Mouse (Mus musculus) adrenal gland, adult 10 weeks (tissue): ENCODE results near the gene Wdr60. TPM values are rescaled to one million over a fixed set of nuclear protein-coding genes. Genes with fewer than 3 reads are reported as not detected.

Source experiments
- polyA plus RNA-seq: library from polyadenylated mRNA; stranded (reverse); fragments of 350-450 nt; fragmentation: Illumina TruSeq; extraction: RNeasy Lipid Tissue Mini Kit (QIAGEN cat#74804); gene quantifications from one replicate; pipeline ENCODE4 v1.2.3, GENCODE M21; 2014; ENCODE audit warnings: low read depth, low replicate concordance

Gene Wdr60
- 15.7 TPM for polyA plus RNA-seq

GRCm38 (mm10) chr12:116262555-116263341 lies at the start of gene Wdr60:
Gene Wdr60 (minus strand): TSS chr12:116263022.

GRCm38 (mm10) chr12:116280653-116281364 lies 18.0 kb upstream of the Wdr60 start, which contains the start of gene Esyt2:
Gene Esyt2 (plus strand): TSS chr12:116281196.

GRCm38 (mm10) chr12:116275086-116275485 lies 12.3 kb upstream of the Wdr60 start, which contains the start of gene Gm11027:
Gene Gm11027 (plus strand): TSS chr12:116275386.

Other genes starting within 250 kb of the Wdr60 start
- gene Zfp386, start 215.3 kb downstream of the Wdr60 start, polyA plus RNA-seq, result 114 TPM
- gene Vipr2, start 185.3 kb downstream of the Wdr60 start, polyA plus RNA-seq, result not detected
- not detected for gene Gm11027, start 12.4 kb upstream of the Wdr60 start, polyA plus RNA-seq
- gene Esyt2, start 18.2 kb upstream of the Wdr60 start, polyA plus RNA-seq, result 136 TPM
- gene Ncapg2, start 142.4 kb upstream of the Wdr60 start, polyA plus RNA-seq, result 19.9 TPM
- gene Ptprn2, start 222.7 kb upstream of the Wdr60 start, polyA plus RNA-seq, result 3.0 TPM